Mouse (Mus musculus) thymus, postnatal 25 days (tissue): Measurements from ENCODE around the gene Atp6v0b.

Source experiments
- DNase-seq: peaks from one replicate; pipeline ENCODE4 v3.0.0; 2022

Gene Atp6v0b

GRCm38 (mm10) chr4:117906196-117906595 is 19.1 kb upstream of the Atp6v0b start:
- DNase-seq: no peak

- no peak for DNase-seq
Observed at GRCm38 (mm10) chr4:117904761-117905160, 17.6 kb upstream of the Atp6v0b start.

GRCm38 (mm10) chr4:117904094-117904493 is 17.0 kb upstream of the Atp6v0b start:
- DNase-seq: no peak

- DNase-seq: no peak
Observed at GRCm38 (mm10) chr4:117898111-117898510, 11.0 kb upstream of the Atp6v0b start.

- DNase-seq: no peak
Observed at GRCm38 (mm10) chr4:117896031-117896430, 8.9 kb upstream of the Atp6v0b start.

- no peak for DNase-seq
Observed at GRCm38 (mm10) chr4:117895339-117895738, 8.2 kb upstream of the Atp6v0b start.

- DNase-seq: no peak
Observed at GRCm38 (mm10) chr4:117894601-117895000, 7.5 kb upstream of the Atp6v0b start.

- peak; percentile 68 for DNase-seq
Observed at GRCm38 (mm10) chr4:117893376-117893775, 6.2 kb upstream of the Atp6v0b start.

GRCm38 (mm10) chr4:117891738-117892161 is 4.6 kb upstream of the Atp6v0b start, which contains the start of gene Dph2:
Gene Dph2, minus strand, starts transcription at chr4:117892032.
- DNase-seq: peak; percentile 78

- no peak for DNase-seq
Observed at GRCm38 (mm10) chr4:117890750-117891149, 3.6 kb upstream of the Atp6v0b start.

- no peak for DNase-seq
Observed at GRCm38 (mm10) chr4:117890031-117890430, 2.9 kb upstream of the Atp6v0b start.

GRCm38 (mm10) chr4:117889471-117889870 is 2.3 kb upstream of the Atp6v0b start:
- no peak for DNase-seq

- DNase-seq: no peak
Observed at GRCm38 (mm10) chr4:117887920-117888319, 787 bp upstream of the Atp6v0b start.

GRCm38 (mm10) chr4:117886644-117887043 is 489 bp downstream of the Atp6v0b start:
- no peak for DNase-seq

GRCm38 (mm10) chr4:117885994-117886393 is 1.1 kb downstream of the Atp6v0b start:
- no peak for DNase-seq

GRCm38 (mm10) chr4:117885093-117885492 is 2.0 kb downstream of the Atp6v0b start:
- no peak for DNase-seq

- no peak for DNase-seq
Observed at GRCm38 (mm10) chr4:117884146-117884545, 3.0 kb downstream of the Atp6v0b start.

- DNase-seq: no peak
Observed at GRCm38 (mm10) chr4:117882701-117883691, 4.1 kb downstream of the Atp6v0b start, which contains the start of gene B4galt2. Gene B4galt2, minus strand, starts transcription at chr4:117883487.

- no peak for DNase-seq
Observed at GRCm38 (mm10) chr4:117878703-117879102, 8.4 kb downstream of the Atp6v0b start.

- DNase-seq: peak; percentile 76
Observed at GRCm38 (mm10) chr4:117878301-117878700, 8.8 kb downstream of the Atp6v0b start.

GRCm38 (mm10) chr4:117873615-117874014 is 13.5 kb downstream of the Atp6v0b start:
- DNase-seq: no peak

GRCm38 (mm10) chr4:117872471-117872886 is 14.7 kb downstream of the Atp6v0b start, which contains the start of gene Ccdc24:
Gene Ccdc24, minus strand, starts transcription at chr4:117872557.
- no peak for DNase-seq

- DNase-seq: no peak
Observed at GRCm38 (mm10) chr4:117871787-117872186, 15.3 kb downstream of the Atp6v0b start.

- no peak for DNase-seq
Observed at GRCm38 (mm10) chr4:117870437-117870836, 16.7 kb downstream of the Atp6v0b start.
